Mouse (Mus musculus) midbrain, embryonic 13.5 days (tissue): ENCODE measurements around the gene Commd1. TPM values are rescaled to one million over a fixed set of nuclear protein-coding genes. Genes with fewer than 3 reads are reported as not detected.

Experiments used
- ATAC-seq: fragments of 200-750 bp; cut with Nextera tagmentation; 2 replicates; pipeline ENCODE4 v1.8.0; 2017; ENCODE audit warnings: mild to moderate bottlenecking, moderate TSS enrichment, moderate library complexity
- H3K27ac ChIP-seq: fragments of 300-500 bp; sonication (generic); 2 replicates; pipeline ENCODE4 v1.5.1; 2015; ENCODE audit warnings: inconsistent platforms, mild to moderate bottlenecking, moderate library complexity
- H3K27me3 ChIP-seq: fragments of 300-500 bp; sonication (generic); 2 replicates; pipeline ENCODE4 v1.6.1; 2015; ENCODE audit warnings: mild to moderate bottlenecking, inconsistent platforms
- H3K36me3 ChIP-seq: fragments of 300-500 bp; sonication (generic); 2 replicates; pipeline ENCODE4 v1.6.1; 2015; ENCODE audit warnings: mild to moderate bottlenecking, inconsistent platforms
- H3K4me1 ChIP-seq: fragments of 300-500 bp; sonication (generic); replicated peaks from 2 replicates; pipeline ENCODE4 v1.6.1; 2015; ENCODE audit warnings: inconsistent platforms
- H3K4me2 ChIP-seq: fragments of 300-500 bp; sonication (generic); replicated peaks from 2 replicates; pipeline ENCODE4 v1.6.1; 2015; ENCODE audit warnings: moderate library complexity, mild to moderate bottlenecking, inconsistent platforms
- H3K4me3 ChIP-seq: fragments of 300-500 bp; sonication (generic); replicated peaks from 2 replicates; pipeline ENCODE4 v1.5.1; 2015; ENCODE audit warnings: mild to moderate bottlenecking, inconsistent platforms
- H3K9ac ChIP-seq: fragments of 300-500 bp; sonication (generic); replicated peaks from 2 replicates; pipeline ENCODE4 v1.6.1; 2015; ENCODE audit warnings: mild to moderate bottlenecking, inconsistent platforms
- H3K9me3 ChIP-seq: fragments of 300-500 bp; sonication (generic); 2 replicates; pipeline ENCODE4 v1.6.1; 2016; ENCODE audit warnings: mild to moderate bottlenecking, inconsistent platforms
- whole genome bisulfite sequencing: fragments of 180-500 bp; shearing (Covaris S2); methylation state at CpG from one replicate; pipeline ENCODE4 v1.1.7; 2015; 5-methylcytosine and 5-hydroxymethylcytosine counted together
- polyA plus RNA-seq: library from polyadenylated mRNA; unstranded; fragments of >200 nt; fragmentation: Nextera tagmentation; extraction: Ambion mirVana; gene quantifications from 2 replicates; pipeline ENCODE4 v1.2.1, GENCODE M21; 2015

Commd1 gene
- polyA plus RNA-seq, 1 experiment from 2014 or later = 307 TPM

- H3K27ac ChIP-seq = no peak overlapping the region
- 69% methylated on average over 1 of the region's 1 CpGs for WGBS
- no peak overlapping the region for H3K9ac ChIP-seq
- peaks cover 18% of the 10 kb centered on the region for H3K27me3 ChIP-seq
- ATAC-seq = no peak
- H3K4me2 ChIP-seq = no peak overlapping the region
- H3K4me3 ChIP-seq = no peak overlapping the region
- no peaks in the 10 kb centered on the region for H3K9me3 ChIP-seq
- H3K4me1 ChIP-seq = no peaks in the 10 kb centered on the region
- no peaks in the 10 kb centered on the region for H3K36me3 ChIP-seq
Measured at GRCm38 (mm10) chr11:22852510-22852909, 129.7 kb downstream of the Commd1 start.

GRCm38 (mm10) chr11:22851416-22851815 lies 130.8 kb downstream of the Commd1 start:
- Histone ChIP-seq H3K4me1 (no peaks in the 10 kb centered on the region), H3K4me3 (no peak overlapping the region), H3K27ac (no peak overlapping the region), H3K27me3 (peaks cover 7% of the 10 kb centered on the region), H3K4me2 (no peak overlapping the region), H3K9me3 (no peaks in the 10 kb centered on the region), H3K36me3 (no peaks in the 10 kb centered on the region), H3K9ac (no peak overlapping the region)
- 37% methylated on average over 4 of the region's 4 CpGs for WGBS
- ATAC-seq = no peak

GRCm38 (mm10) chr11:22850077-22850476 lies 132.1 kb downstream of the Commd1 start:
- no peak for ATAC-seq
- 89% methylated on average over 4 of the region's 4 CpGs for WGBS
- H3K27ac ChIP-seq = no peak overlapping the region
- H3K9ac ChIP-seq = no peak overlapping the region
- H3K36me3 ChIP-seq = no peaks in the 10 kb centered on the region
- H3K9me3 ChIP-seq = no peaks in the 10 kb centered on the region
- H3K4me2 ChIP-seq = no peak overlapping the region
- H3K4me3 ChIP-seq = no peak overlapping the region
- no peaks in the 10 kb centered on the region for H3K27me3 ChIP-seq
- no peaks in the 10 kb centered on the region for H3K4me1 ChIP-seq

- Histone ChIP-seq H3K4me3 (no peak overlapping the region), H3K27me3 (no peaks in the 10 kb centered on the region), H3K4me2 (no peak overlapping the region), H3K27ac (no peak overlapping the region), H3K36me3 (no peaks in the 10 kb centered on the region), H3K4me1 (no peaks in the 10 kb centered on the region), H3K9me3 (no peaks in the 10 kb centered on the region), H3K9ac (no peak overlapping the region)
- no peak for ATAC-seq
- WGBS = 91% methylated on average over 5 of the region's 5 CpGs
Measured at GRCm38 (mm10) chr11:22848649-22849195, 133.5 kb downstream of the Commd1 start.

GRCm38 (mm10) chr11:22847732-22848648 lies 134.2 kb downstream of the Commd1 start:
- Histone ChIP-seq H3K4me3 (no peak overlapping the region), H3K4me2 (no peak overlapping the region), H3K27ac (no peak overlapping the region), H3K4me1 (no peaks in the 10 kb centered on the region), H3K9me3 (no peaks in the 10 kb centered on the region), H3K36me3 (no peaks in the 10 kb centered on the region), H3K27me3 (no peaks in the 10 kb centered on the region), H3K9ac (no peak overlapping the region)
- WGBS = 74% methylated on average over 8 of the region's 8 CpGs
- ATAC-seq = no peak

- H3K9me3 ChIP-seq = no peaks in the 10 kb centered on the region
- ATAC-seq = no peak
- no peaks in the 10 kb centered on the region for H3K36me3 ChIP-seq
- no peak overlapping the region for H3K9ac ChIP-seq
- WGBS = 66% methylated on average over 8 of the region's 8 CpGs
- H3K4me3 ChIP-seq = no peak overlapping the region
- H3K27ac ChIP-seq = no peak overlapping the region
- no peak overlapping the region for H3K4me2 ChIP-seq
- H3K27me3 ChIP-seq = no peaks in the 10 kb centered on the region
- no peaks in the 10 kb centered on the region for H3K4me1 ChIP-seq
Measured at GRCm38 (mm10) chr11:22846960-22847731, 135.0 kb downstream of the Commd1 start.

Other genes with a start within 250 kb of the Commd1 start
- gene B3gnt2, start 121.4 kb downstream of the Commd1 start, polyA plus RNA-seq = 1.9 and 2.4 TPM in 2 replicates
- gene Zrsr1, start 10.4 kb downstream of the Commd1 start, polyA plus RNA-seq = 5.8 and 6.7 TPM in 2 replicates
- 2.7 and 4.4 TPM in 2 replicates for gene Gm28048, start 292 bp downstream of the Commd1 start, polyA plus RNA-seq
- 315 and 322 TPM in 2 replicates for gene Cct4, start 8.1 kb upstream of the Commd1 start, polyA plus RNA-seq
- 4.8 and 5.0 TPM in 2 replicates for gene Fam161a, start 25.1 kb upstream of the Commd1 start, polyA plus RNA-seq